Mouse (Mus musculus): Measurements from ENCODE around the gene Bcar3.
A peak's percentile ranks its signal among the peaks of the same experiment; 100 is the strongest.
"Not testable (repeated sequence)": the region's sequence is repeated elsewhere in the genome, so short reads cannot be mapped to it uniquely, and the experiment has no call there.

Gene Bcar3

GRCm38 (mm10) chr3:122293954-122294850 is at the start of gene Bcar3:
Gene Bcar3 (plus strand): TSS chr3:122294136.
- peak; percentile 90 to 96 for DNase-seq (ENCODE audit: low spot score in 2 of 2)

GRCm38 (mm10) chr3:122244759-122245158 is 49.2 kb upstream of the Bcar3 start:
- no peak for DNase-seq (ENCODE audit: low spot score in 2 of 2)

- DNase-seq (ENCODE audit: low spot score in 2 of 2): peak; percentile 88 to 93
Measured at GRCm38 (mm10) chr3:122245215-122245877, 48.6 kb upstream of the Bcar3 start, which contains the start of gene Gclm. Gene Gclm (plus strand): TSS chr3:122245557.

GRCm38 (mm10) chr3:122245878-122246332 is 48.0 kb upstream of the Bcar3 start:
- DNase-seq (ENCODE audit: low spot score in 2 of 2): peak in 1 of 2 experiments; percentile 52

- no peak for DNase-seq (ENCODE audit: low spot score in 2 of 2)
Measured at GRCm38 (mm10) chr3:122246406-122246805, 47.5 kb upstream of the Bcar3 start.

GRCm38 (mm10) chr3:122246986-122247767 is 46.8 kb upstream of the Bcar3 start:
- DNase-seq (ENCODE audit: low spot score in 2 of 2): no peak

- no peak for DNase-seq (ENCODE audit: low spot score in 2 of 2)
Measured at GRCm38 (mm10) chr3:122247768-122248100, 46.2 kb upstream of the Bcar3 start.

- DNase-seq (ENCODE audit: low spot score in 2 of 2): no peak
Measured at GRCm38 (mm10) chr3:122252466-122253253, 41.3 kb upstream of the Bcar3 start.

- not testable (repeated sequence) for DNase-seq (ENCODE audit: low spot score in 2 of 2)
Measured at GRCm38 (mm10) chr3:122254050-122254449, 39.9 kb upstream of the Bcar3 start.

- no peak for DNase-seq (ENCODE audit: low spot score in 2 of 2)
Measured at GRCm38 (mm10) chr3:122269986-122270385, 23.9 kb upstream of the Bcar3 start.

- not testable (repeated sequence) for DNase-seq (ENCODE audit: low spot score in 2 of 2)
Measured at GRCm38 (mm10) chr3:122272565-122272964, 21.4 kb upstream of the Bcar3 start.

- DNase-seq (ENCODE audit: low spot score in 2 of 2): no peak
Measured at GRCm38 (mm10) chr3:122273407-122274240, 20.3 kb upstream of the Bcar3 start.

- DNase-seq (ENCODE audit: low spot score in 2 of 2): peak; percentile 92 to 94
Measured at GRCm38 (mm10) chr3:122274241-122275024, 19.5 kb upstream of the Bcar3 start, which contains the start of gene Dnttip2. Gene Dnttip2 (plus strand): TSS chr3:122274388.

- DNase-seq (ENCODE audit: low spot score in 2 of 2): no peak
Measured at GRCm38 (mm10) chr3:122275111-122275510, 18.8 kb upstream of the Bcar3 start.

GRCm38 (mm10) chr3:122287195-122287594 is 6.7 kb upstream of the Bcar3 start:
- no peak for DNase-seq (ENCODE audit: low spot score in 2 of 2)

GRCm38 (mm10) chr3:122288613-122289195 is 5.2 kb upstream of the Bcar3 start:
- DNase-seq (ENCODE audit: low spot score in 2 of 2): no peak

- DNase-seq (ENCODE audit: low spot score in 2 of 2): not testable (repeated sequence)
Measured at GRCm38 (mm10) chr3:122289344-122289743, 4.6 kb upstream of the Bcar3 start.

- no peak for DNase-seq (ENCODE audit: low spot score in 2 of 2)
Measured at GRCm38 (mm10) chr3:122290696-122291095, 3.2 kb upstream of the Bcar3 start.

GRCm38 (mm10) chr3:122291828-122292227 is 2.1 kb upstream of the Bcar3 start:
- DNase-seq (ENCODE audit: low spot score in 2 of 2): no peak
